Mouse (Mus musculus) embryonic facial prominence, embryonic 15.5 days (tissue): ENCODE measurements at regions not wholly inside any gene's neighbourhood (a gene's known extent, or its start where the extent isn't known, plus 50 kb on each side); places are given as distances from the start of the nearest gene placed in this dataset.

Source experiments
- ATAC-seq: fragments of 200-750 bp; cut with Nextera tagmentation; 2 replicates; pipeline ENCODE4 v1.8.0; 2017; ENCODE audit warnings: low read depth, moderate TSS enrichment; ENCODE audit not compliant: insufficient number of reproducible peaks, low FRiP score, low TSS enrichment
- H3K27ac ChIP-seq: fragments of 300-500 bp; sonication (generic); replicated peaks from 2 replicates; pipeline ENCODE4 v1.5.1; 2015; ENCODE audit warnings: mild to moderate bottlenecking, inconsistent platforms
- H3K27me3 ChIP-seq: fragments of 300-500 bp; sonication (generic); 2 replicates; pipeline ENCODE4 v1.6.1; 2015; ENCODE audit warnings: inconsistent platforms
- H3K36me3 ChIP-seq: fragments of 300-500 bp; sonication (generic); 2 replicates; pipeline ENCODE4 v1.6.1; 2015; ENCODE audit warnings: mild to moderate bottlenecking, inconsistent platforms
- H3K4me1 ChIP-seq: fragments of 300-500 bp; sonication (generic); 2 replicates; pipeline ENCODE4 v1.6.1; 2015; ENCODE audit warnings: inconsistent platforms
- H3K4me2 ChIP-seq: fragments of 300-500 bp; sonication (generic); replicated peaks from 2 replicates; pipeline ENCODE4 v1.6.1; 2015; ENCODE audit warnings: mild to moderate bottlenecking, inconsistent platforms
- H3K4me3 ChIP-seq: fragments of 300-500 bp; sonication (generic); replicated peaks from 2 replicates; pipeline ENCODE4 v1.5.1; 2015; ENCODE audit warnings: mild to moderate bottlenecking, inconsistent platforms
- H3K9ac ChIP-seq: fragments of 300-500 bp; sonication (generic); 2 replicates; pipeline ENCODE4 v1.6.1; 2015; ENCODE audit warnings: inconsistent platforms
- H3K9me3 ChIP-seq: fragments of 300-500 bp; sonication (generic); replicated peaks from 2 replicates; pipeline ENCODE4 v1.6.1; 2016; ENCODE audit warnings: inconsistent platforms
- WGBS: fragments of 180-500 bp; shearing (Covaris S2); methylation state at CpG from one replicate; pipeline ENCODE4 v1.1.7; 2015; 5-methylcytosine and 5-hydroxymethylcytosine counted together

- Histone ChIP-seq H3K27me3 (no peaks in the 10 kb centered on the region), H3K9me3 (no peaks in the 10 kb centered on the region), H3K9ac (no peak overlapping the region), H3K36me3 (no peaks in the 10 kb centered on the region), H3K4me1 (no peaks in the 10 kb centered on the region), H3K4me3 (no peak overlapping the region), H3K4me2 (no peak overlapping the region), H3K27ac (no peak overlapping the region)
- WGBS: 67% methylated on average over 6 of the region's 6 CpGs
- ATAC-seq: no peak
Measured at GRCm38 (mm10) chr1:71722211-71723038, 69.4 kb upstream of the Fn1 start.
